Mouse (Mus musculus) CD4-positive helper T cell, adult 2 months (primary cell): ENCODE results near the gene Defb21.

Source experiments
- DNase-seq: peaks from one replicate; pipeline ENCODE4 v3.0.0-alpha.2; 2012; ENCODE audit warnings: low read depth, missing footprints, low spot score

Defb21 gene

GRCm38 (mm10) chr2:152604057-152604456 lies 31.5 kb downstream of the Defb21 start, which contains the start of gene Defb36:
TSS of gene Defb36 (plus strand) at chr2:152604327.
- DNase-seq = peak; percentile 14

- no peak for DNase-seq
These were observed 35.2 kb downstream of the Defb21 start for GRCm38 (mm10) chr2:152607746-152608145.

- no peak for DNase-seq
These were observed 36.2 kb downstream of the Defb21 start for GRCm38 (mm10) chr2:152608719-152609118.

- DNase-seq = no peak
These were observed 39.6 kb downstream of the Defb21 start for GRCm38 (mm10) chr2:152612193-152612592.

- DNase-seq = peak; percentile 47
These were observed 43.0 kb downstream of the Defb21 start for GRCm38 (mm10) chr2:152615563-152615962.

- DNase-seq = no peak
These were observed 43.9 kb downstream of the Defb21 start for GRCm38 (mm10) chr2:152616470-152616869.

- DNase-seq = peak; percentile 26
These were observed 44.8 kb downstream of the Defb21 start for GRCm38 (mm10) chr2:152617374-152617773.

GRCm38 (mm10) chr2:152620367-152621134 lies 48.0 kb downstream of the Defb21 start:
- DNase-seq = no peak

- no peak for DNase-seq
These were observed 49.6 kb downstream of the Defb21 start for GRCm38 (mm10) chr2:152622151-152622550.

GRCm38 (mm10) chr2:152622953-152623352 lies 50.4 kb downstream of the Defb21 start, which contains the start of gene Defb25:
TSS of gene Defb25 (minus strand) at chr2:152623053.
- DNase-seq = no peak
